Mouse (Mus musculus) liver, embryonic 14.5 days (tissue): ENCODE measurements at regions not wholly inside any gene's neighbourhood (a gene's known extent, or its start where the extent isn't known, plus 50 kb on each side); places are given as distances from the start of the nearest gene placed in this dataset.

Experiments used
- ATAC-seq: fragments of 200-750 bp; cut with Nextera tagmentation; 2 replicates; pipeline ENCODE4 v1.8.0; 2017; ENCODE audit warnings: moderate number of reproducible peaks, mild to moderate bottlenecking, moderate library complexity; ENCODE audit not compliant: insufficient read depth
- DNase-seq, 3 experiments: peaks; one replicate each; pipeline ENCODE4 v3.0.0-alpha.2; 2012 to 2013; ENCODE audit warnings: low read depth in 3 of 3, low spot score in 3 of 3
- H3K27ac ChIP-seq: fragments of 300-500 bp; sonication (generic); 2 replicates; pipeline ENCODE4 v1.5.1; 2014; ENCODE audit warnings: moderate library complexity, mild to moderate bottlenecking, control low read depth, inconsistent platforms
- H3K27me3 ChIP-seq: fragments of 300-500 bp; sonication (generic); 2 replicates; pipeline ENCODE4 v1.6.1; 2014; ENCODE audit warnings: mild to moderate bottlenecking, low read length, moderate library complexity; ENCODE audit not compliant: control insufficient read depth, insufficient read depth
- H3K36me3 ChIP-seq: fragments of 300-500 bp; sonication (generic); replicated peaks from 2 replicates; pipeline ENCODE4 v1.6.1; 2014; ENCODE audit warnings: low read depth; ENCODE audit not compliant: control insufficient read depth, insufficient read depth
- H3K4me1 ChIP-seq, 2 experiments: fragments of 200-500 bp in 1 of 2; fragments of 300-500 bp in 1 of 2; sonication (generic) in 1 of 2; replicated peaks; 2 replicates each; pipeline ENCODE4 v1.6.1; 2012 to 2014; ENCODE audit warnings: antibody characterized with exemption in 1 of 2, inconsistent platforms in 1 of 2, low read length in 1 of 2; ENCODE audit not compliant: control insufficient read depth in 2 of 2, insufficient read depth in 2 of 2
- H3K4me2 ChIP-seq: fragments of 300-500 bp; sonication (generic); 2 replicates; pipeline ENCODE4 v1.6.1; 2014; ENCODE audit warnings: low read depth, mild to moderate bottlenecking, control low read depth, moderate library complexity
- H3K4me3 ChIP-seq, 2 experiments: fragments of 200-500 bp in 1 of 2; fragments of 300-500 bp in 1 of 2; sonication (generic) in 1 of 2; 2 replicates each; pipeline ENCODE4 v1.5.1; 2012 to 2014; ENCODE audit warnings: low read depth in 2 of 2, low read length in 2 of 2, mild to moderate bottlenecking in 2 of 2, control low read depth in 1 of 2, inconsistent platforms in 1 of 2, moderate library complexity in 1 of 2; ENCODE audit not compliant: insufficient read depth in 1 of 2
- H3K9ac ChIP-seq: fragments of 300-500 bp; sonication (generic); replicated peaks from 2 replicates; pipeline ENCODE4 v1.6.1; 2014; ENCODE audit warnings: mild to moderate bottlenecking, control low read depth, moderate library complexity
- H3K9me3 ChIP-seq: fragments of 300-500 bp; sonication (generic); 2 replicates; pipeline ENCODE4 v1.6.1; 2016; ENCODE audit warnings: low read length, mixed read lengths; ENCODE audit not compliant: control insufficient read depth
- CTCF ChIP-seq: IDR thresholded peaks from 2 replicates; pipeline ENCODE4 v1.5.1; 2016; ENCODE audit warnings: antibody characterized with exemption, low read depth, control low read depth
- EP300 ChIP-seq: IDR thresholded peaks from 2 replicates; pipeline ENCODE4 v1.6.1; 2016; ENCODE audit warnings: antibody characterized with exemption, low read depth
- WGBS: fragments of 180-500 bp; shearing (Covaris S2); extraction: QIAGEN DNeasy Blood & Tissue Kit; methylation state at CpG from one replicate; pipeline ENCODE4 v1.1.7; 2014; ENCODE audit not compliant: insufficient replicate concordance; 5-methylcytosine and 5-hydroxymethylcytosine counted together

- H3K27me3 ChIP-seq, result no peaks in the 10 kb centered on the region
- DNase-seq, result no peak
- no peak for TF ChIP-seq CTCF
- no peak for TF ChIP-seq EP300
- WGBS, result 51% methylated on average over 10 of the region's 10 CpGs
- no peaks in the 10 kb centered on the region for H3K9me3 ChIP-seq
- H3K36me3 ChIP-seq, result no peaks in the 10 kb centered on the region
- no peak overlapping the region for H3K27ac ChIP-seq
- no peak overlapping the region for H3K9ac ChIP-seq
- no peak for ATAC-seq
- no peak overlapping the region for H3K4me3 ChIP-seq
- no peak overlapping the region for H3K4me2 ChIP-seq
- no peaks in the 10 kb centered on the region for H3K4me1 ChIP-seq
Measured at GRCm38 (mm10) chr8:30522806-30523462, 2905.6 kb upstream of the 5930422O12Rik start.

- H3K4me1 ChIP-seq, result no peaks in the 10 kb centered on the region
- DNase-seq (no peak), ATAC-seq (no peak)
- no peak overlapping the region for H3K4me2 ChIP-seq
- 46% methylated on average over 3 of the region's 3 CpGs for WGBS
- H3K36me3 ChIP-seq, result no peaks in the 10 kb centered on the region
- no peak overlapping the region for H3K9ac ChIP-seq
- H3K4me3 ChIP-seq, result no peak overlapping the region
- no peaks in the 10 kb centered on the region for H3K9me3 ChIP-seq
- TF ChIP-seq CTCF (no peak), EP300 (no peak)
- no peak overlapping the region for H3K27ac ChIP-seq
- no peaks in the 10 kb centered on the region for H3K27me3 ChIP-seq
Measured at GRCm38 (mm10) chr8:30532862-30533500, 2895.5 kb upstream of the 5930422O12Rik start.

DNA sequence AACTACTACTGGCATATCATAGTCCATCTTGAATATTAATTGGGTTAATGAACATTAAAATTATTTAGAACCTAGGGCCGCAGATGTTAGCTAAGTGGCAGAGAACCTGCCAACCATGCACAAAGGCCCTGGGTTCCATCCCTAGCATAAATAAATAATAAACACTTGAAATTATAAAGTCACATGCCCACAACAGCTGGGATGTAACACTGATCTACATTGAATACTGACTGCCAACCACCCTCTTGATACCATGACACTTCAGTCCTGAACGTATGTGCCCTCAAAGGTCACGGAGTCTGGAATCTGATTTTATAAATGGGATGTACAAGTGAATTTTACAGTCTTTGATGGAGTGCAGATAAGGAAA, 2895.0 kb upstream of the 5930422O12Rik start:
- H3K36me3 ChIP-seq, result no peaks in the 10 kb centered on the region
- no peak overlapping the region for H3K4me3 ChIP-seq
- DNase-seq (no peak), ATAC-seq (no peak)
- H3K9me3 ChIP-seq, result no peaks in the 10 kb centered on the region
- H3K9ac ChIP-seq, result no peak overlapping the region
- H3K27ac ChIP-seq, result no peak overlapping the region
- H3K27me3 ChIP-seq, result no peaks in the 10 kb centered on the region
- H3K4me2 ChIP-seq, result no peak overlapping the region
- TF ChIP-seq CTCF, result no peak
- TF ChIP-seq EP300, result no peak
- WGBS, result 59% methylated on average over 3 of the region's 3 CpGs
- H3K4me1 ChIP-seq, result no peaks in the 10 kb centered on the region

DNA sequence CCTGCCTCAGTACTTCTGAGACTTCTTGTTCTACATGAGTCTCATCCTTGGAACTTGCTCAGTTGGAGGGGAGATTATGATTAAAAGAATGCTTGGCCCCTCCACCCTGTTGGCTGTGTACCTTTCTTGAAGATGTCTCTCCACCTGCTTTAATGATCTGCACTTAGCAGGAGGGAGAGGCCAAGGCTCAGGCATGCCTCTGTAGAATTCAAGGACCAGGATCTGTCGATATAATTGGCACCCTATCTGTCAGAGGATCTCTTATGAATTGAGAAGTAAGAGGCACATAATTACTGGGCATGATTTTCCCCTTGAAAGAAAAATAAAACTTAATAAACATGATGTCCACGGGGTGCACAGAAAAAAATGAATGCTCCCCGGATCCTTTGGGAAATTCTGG, 2893.1 kb upstream of the 5930422O12Rik start:
- no peaks in the 10 kb centered on the region for H3K36me3 ChIP-seq
- DNase-seq (no peak), ATAC-seq (no peak)
- no peaks in the 10 kb centered on the region for H3K9me3 ChIP-seq
- no peaks in the 10 kb centered on the region for H3K27me3 ChIP-seq
- whole genome bisulfite sequencing, result 47% methylated on average over 3 of the region's 3 CpGs
- no peaks in the 10 kb centered on the region for H3K4me1 ChIP-seq
- no peak overlapping the region for H3K9ac ChIP-seq
- no peak overlapping the region for H3K4me3 ChIP-seq
- H3K4me2 ChIP-seq, result no peak overlapping the region
- H3K27ac ChIP-seq, result no peak overlapping the region
- TF ChIP-seq CTCF (no peak), EP300 (no peak)

- 71% methylated on average over 1 of the region's 1 CpGs for WGBS
- H3K4me3 ChIP-seq, result no peak overlapping the region
- H3K36me3 ChIP-seq, result no peaks in the 10 kb centered on the region
- DNase-seq (no peak), ATAC-seq (no peak)
- H3K9ac ChIP-seq, result no peak overlapping the region
- H3K27ac ChIP-seq, result no peak overlapping the region
- H3K4me2 ChIP-seq, result no peak overlapping the region
- H3K9me3 ChIP-seq, result no peaks in the 10 kb centered on the region
- H3K27me3 ChIP-seq, result no peaks in the 10 kb centered on the region
- TF ChIP-seq CTCF (no peak), EP300 (no peak)
- no peaks in the 10 kb centered on the region for H3K4me1 ChIP-seq
Measured at GRCm38 (mm10) chr8:30542196-30542595, 2886.3 kb upstream of the 5930422O12Rik start.
